Mouse (Mus musculus) heart, postnatal 10 days (tissue): Measurements from ENCODE around the gene Npcd. TPM values are rescaled to one million over a fixed set of nuclear protein-coding genes. Genes with fewer than 3 reads are reported as not detected.

Experiments
- DNase-seq, 2 experiments: peaks; one replicate each; pipeline ENCODE4 v3.0.0; 2021
- intact Hi-C: fragments of 180-260 bp; cut with DNase I; formaldehyde crosslinking; loops from one replicate; pipeline ENCODE4 v1.15.1; 2025
- total RNA-seq, 2 experiments: library from RNA; stranded (reverse); gene quantifications; 2 replicates each; pipeline ENCODE4 v1.2.3; 2021

Gene Npcd
- total RNA-seq, 2 experiments from 2014 or later: 0.74 to 1.8 TPM

GRCm38 (mm10) chr15:79750266-79750665 is 83.8 kb downstream of the Npcd start:
- no peak for DNase-seq
- intact Hi-C loops: loop anchor here (5.0 to 10.0 kb wide), 2 partner anchors 165 to 327 kb away; no protein-coding TSS in a partner anchor

DNA sequence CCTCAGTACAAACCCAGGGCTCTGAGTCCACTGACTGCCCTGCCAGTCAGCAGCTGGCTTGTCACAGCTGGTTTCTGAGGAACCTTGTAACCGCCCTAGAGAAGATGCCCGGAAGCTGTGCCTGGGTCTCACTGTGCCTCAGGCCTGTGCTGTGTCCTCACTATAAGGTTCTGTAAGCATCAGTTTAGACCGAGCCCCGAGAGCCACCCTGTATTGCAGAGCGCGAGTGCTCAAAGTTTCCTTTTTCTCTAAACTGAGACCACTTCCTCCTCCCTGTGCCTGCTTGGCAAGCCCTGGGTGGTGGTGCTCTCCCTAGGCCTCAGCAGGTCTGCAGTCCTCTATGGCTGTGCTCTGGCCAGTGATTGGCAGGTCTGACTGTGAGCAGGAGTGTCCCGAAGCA is 84.9 kb downstream of the Npcd start:
- intact Hi-C loops: no loop called here
- DNase-seq: no peak

DNA sequence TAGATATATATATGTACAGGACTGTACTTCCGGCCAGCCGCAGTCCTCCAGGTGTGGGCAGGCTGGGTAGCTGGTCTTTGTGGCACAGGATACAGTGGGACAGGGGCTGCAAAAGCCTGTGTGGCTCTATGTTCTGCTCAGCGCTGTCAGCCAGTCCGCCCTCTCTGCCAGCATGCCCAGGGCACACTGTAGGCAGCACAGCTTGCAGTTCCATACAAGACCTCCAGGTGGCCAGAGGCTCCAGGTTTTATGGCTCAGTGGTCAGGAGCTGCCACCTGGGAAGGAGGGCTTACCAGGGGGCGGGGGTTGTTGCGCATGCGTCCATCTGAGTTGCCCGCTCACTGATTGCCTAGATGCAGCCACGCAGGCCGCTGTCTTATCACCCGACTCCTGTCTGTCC is 86.0 kb downstream of the Npcd start:
- DNase-seq: no peak
- intact Hi-C loops: no loop called here

DNA sequence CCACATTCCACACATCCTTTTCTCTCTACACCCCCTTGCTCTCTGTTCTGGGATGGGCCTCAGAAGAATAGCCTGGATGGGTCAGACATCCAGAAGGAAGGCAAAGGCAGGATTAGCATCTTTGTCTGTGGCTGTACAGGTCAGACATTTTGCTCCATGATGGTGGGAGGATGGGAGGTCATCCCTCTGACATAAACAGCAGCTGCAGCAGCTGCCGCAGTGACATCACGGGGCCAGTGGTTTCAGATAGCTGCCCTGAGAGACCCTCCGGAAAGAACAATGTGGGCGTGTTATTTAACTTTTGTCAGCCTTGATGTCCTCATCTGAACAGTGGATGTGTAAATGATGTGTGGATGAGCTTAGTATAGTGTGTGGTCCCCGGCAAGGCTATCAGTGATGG is 88.2 kb downstream of the Npcd start:
- DNase-seq: no peak
- intact Hi-C loops: no loop called here

DNA sequence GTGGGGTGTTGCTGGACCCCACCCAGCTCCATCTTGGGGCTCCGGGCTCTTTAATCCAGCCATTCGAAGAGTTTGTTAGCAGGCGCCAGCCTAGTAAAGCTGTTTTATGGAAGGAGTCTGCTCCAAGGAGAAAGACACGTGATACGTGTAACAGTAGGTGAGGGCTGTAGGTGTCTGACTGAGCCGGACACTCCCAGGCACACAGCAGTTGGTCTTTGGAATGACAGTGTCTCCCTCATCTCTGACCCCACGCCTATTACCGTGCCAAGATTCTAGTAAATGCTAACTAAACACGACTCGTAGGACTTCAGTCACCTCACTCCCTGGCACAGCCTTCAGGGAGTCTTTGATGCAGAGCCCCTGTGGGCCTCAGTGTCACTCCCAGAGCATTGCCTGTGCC is 88.7 kb downstream of the Npcd start:
- intact Hi-C loops: no loop called here
- no peak for DNase-seq

- intact Hi-C loops: no loop called here
- no peak for DNase-seq
Measured at GRCm38 (mm10) chr15:79744742-79745141, 89.3 kb downstream of the Npcd start.

- intact Hi-C loops: no loop called here
Measured at GRCm38 (mm10) chr15:79744001-79744400, 90.0 kb downstream of the Npcd start.

GRCm38 (mm10) chr15:79742706-79743023 is 91.4 kb downstream of the Npcd start:
- intact Hi-C loops: no loop called here
- DNase-seq: no peak

More at GRCm38 (mm10) chr15:79744001-79744400, 90.0 kb downstream of the Npcd start:
- DNase-seq: no peak

DNA sequence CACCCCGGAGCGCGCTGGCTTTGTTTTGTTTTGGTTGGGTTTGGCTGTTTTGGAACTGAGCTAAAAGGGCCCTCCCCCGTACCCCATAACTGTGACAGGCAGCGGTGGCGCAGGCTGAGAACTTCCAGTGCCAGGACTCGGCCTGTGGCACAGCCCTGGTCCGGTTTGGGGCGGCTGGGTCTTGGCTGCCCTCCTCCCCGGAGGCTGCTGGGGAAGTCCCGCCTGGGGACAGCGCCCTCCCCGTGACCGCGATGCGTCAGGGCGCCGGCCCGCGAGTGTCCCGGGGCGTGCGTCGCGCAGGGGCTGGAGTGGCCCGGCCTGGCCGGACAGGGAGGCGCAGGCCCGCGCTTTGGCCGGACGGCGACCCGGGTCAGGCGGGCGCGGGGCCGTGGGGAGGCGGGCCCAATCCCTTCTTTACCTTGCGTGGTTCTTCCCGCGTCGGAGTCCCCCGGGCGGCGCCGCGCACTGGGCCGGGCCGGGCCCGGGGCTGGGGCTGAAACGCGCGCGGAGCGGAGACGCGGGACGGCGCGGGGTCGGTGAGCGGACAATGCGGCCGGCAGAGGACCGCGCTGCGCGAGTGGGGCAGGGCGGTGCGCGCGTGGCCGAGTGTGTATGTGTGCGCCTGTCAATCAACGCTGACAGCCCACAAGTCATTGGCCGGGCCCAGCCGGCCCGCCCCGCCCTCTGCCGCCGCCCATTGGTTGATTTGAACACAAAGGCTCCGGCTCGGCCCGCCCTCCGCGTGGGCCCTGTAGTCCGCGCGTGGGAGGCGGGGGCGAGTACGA is 91.9 kb downstream of the Npcd start, which contains the start of gene Sun2:
Gene Sun2, minus strand, starts transcription at position 616 of the 785 bp plus-strand sequence.
- peak; percentile 94 for DNase-seq
- intact Hi-C loops: no loop called here

GRCm38 (mm10) chr15:79741173-79741858 is 92.7 kb downstream of the Npcd start:
- peak in 1 of 2 experiments; percentile 63 for DNase-seq
- intact Hi-C loops: no loop called here

DNA sequence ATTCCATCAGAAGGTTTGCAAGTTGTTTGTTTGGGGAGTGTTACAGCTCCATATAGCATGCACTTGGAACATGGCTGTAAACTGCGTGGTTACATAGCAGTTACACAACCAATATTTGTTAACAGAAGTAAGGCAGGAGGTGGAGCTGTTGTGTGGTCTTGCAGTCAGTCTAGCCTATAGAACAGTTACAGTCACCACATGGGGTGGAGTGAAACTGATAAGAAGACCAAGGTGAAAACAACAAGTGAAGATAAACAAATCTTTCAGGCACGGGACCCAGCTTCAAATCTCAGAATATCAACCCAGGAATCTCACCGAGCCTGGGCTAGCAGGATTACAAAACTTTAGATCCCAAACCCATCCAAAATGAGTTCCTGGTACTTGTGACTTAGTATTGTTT is 93.3 kb downstream of the Npcd start:
- intact Hi-C loops: no loop called here
- DNase-seq: no peak

Other genes with a start within 250 kb of the Npcd start
- gene Dmc1, start 229.1 kb downstream of the Npcd start, total RNA-seq: 1 to 10 TPM in 1 of 2 experiments, under 1 TPM in 1; 0.69 to 1.2 TPM
- 1 to 10 TPM in 1 of 2 experiments, under 1 TPM in 1; 0.97 to 1.3 TPM for gene Fam227a, start 175.3 kb downstream of the Npcd start, total RNA-seq
- gene Cby1, start 175.0 kb downstream of the Npcd start, total RNA-seq: 10 to 100 TPM; 28.2 to 29.3 TPM
- gene Tomm22, start 163.4 kb downstream of the Npcd start, total RNA-seq: 100 to 1,000 TPM; 146 to 154 TPM
- gene Josd1, start 146.3 kb downstream of the Npcd start, total RNA-seq: 10 to 100 TPM; 29.3 to 30.1 TPM
- gene Gtpbp1, start 143.4 kb downstream of the Npcd start, total RNA-seq: 10 to 100 TPM; 36.1 to 37.8 TPM
- gene Sun2, start 91.7 kb downstream of the Npcd start, total RNA-seq: 10 to 100 TPM; 69.7 to 71.8 TPM
- 10 to 100 TPM; 20.2 to 22.9 TPM for gene Dnal4, start 56.4 kb downstream of the Npcd start, total RNA-seq
- 1 to 10 TPM; 3.8 to 4.1 TPM for gene Nptxr, start 29.5 kb downstream of the Npcd start, total RNA-seq
- 10 to 100 TPM; 40.7 to 48.7 TPM for gene Cbx6, start 451 bp upstream of the Npcd start, total RNA-seq
- 10 to 100 TPM; 11.2 to 11.7 TPM for gene Apobec3, start 57.4 kb upstream of the Npcd start, total RNA-seq
- gene Cbx7, start 136.9 kb upstream of the Npcd start, total RNA-seq: 1 to 10 TPM; 3.0 to 3.8 TPM
- gene Pdgfb, start 180.7 kb upstream of the Npcd start, total RNA-seq: 10 to 100 TPM; 49.2 to 56.2 TPM